Mouse (Mus musculus) myocyte (in vitro differentiated cells): ENCODE results near the gene Tmod3. TPM values are rescaled to one million over a fixed set of nuclear protein-coding genes. Genes with fewer than 3 reads are reported as not detected.
A peak's percentile ranks its signal among the peaks of the same experiment; 100 is the strongest.

ENCODE experiments used
- H3K27me3 ChIP-seq: one replicate; pipeline ENCODE4 v1.6.1; 2011; ENCODE audit not compliant: control insufficient read depth, insufficient read depth, insufficient read length
- H3K36me3 ChIP-seq: one replicate; pipeline ENCODE4 v1.6.1; 2011; ENCODE audit not compliant: control insufficient read depth, insufficient read depth
- H3K4me2 ChIP-seq: one replicate; pipeline ENCODE4 v1.6.1; 2011; ENCODE audit warnings: low read depth, control low read depth
- H3K4me3 ChIP-seq: one replicate; pipeline ENCODE4 v1.5.1; 2011; ENCODE audit warnings: mild to moderate bottlenecking, control low read depth, moderate library complexity
- H3K79me2 ChIP-seq: one replicate; pipeline ENCODE4 v1.6.1; 2011; ENCODE audit not compliant: control insufficient read depth, insufficient read depth
- H3ac ChIP-seq: one replicate; pipeline ENCODE4 v1.6.1; 2011; ENCODE audit not compliant: control insufficient read depth, insufficient read length
- CEBPB ChIP-seq: IDR thresholded peaks from 2 replicates; pipeline ENCODE4 v1.6.1; 2011; ENCODE audit warnings: mild to moderate bottlenecking, moderate library complexity; ENCODE audit not compliant: poor library complexity, insufficient read depth, severe bottlenecking
- E2F4 ChIP-seq: IDR thresholded peaks from one replicate; pipeline ENCODE4 v1.6.1; 2011; ENCODE audit warnings: mild to moderate bottlenecking, control low read depth, moderate library complexity; ENCODE audit not compliant: insufficient read depth
- MAX ChIP-seq: IDR thresholded peaks from one replicate; pipeline ENCODE4 v1.6.1; 2011; ENCODE audit warnings: low read depth, mild to moderate bottlenecking, control low read depth
- MYOD1 ChIP-seq, 3 experiments: IDR thresholded peaks; one replicate each; pipeline ENCODE4 v1.6.1; 2011; ENCODE audit warnings: control low read depth in 2 of 3, low read depth in 2 of 3, mild to moderate bottlenecking in 2 of 3, moderate library complexity in 1 of 3; ENCODE audit not compliant: insufficient read length in 2 of 3, control insufficient read depth in 1 of 3
- MYOG ChIP-seq, 3 experiments: IDR thresholded peaks; one replicate each; pipeline ENCODE4 v1.6.1; 2011; ENCODE audit warnings: control low read depth in 2 of 3, low read depth in 2 of 3, mild to moderate bottlenecking in 2 of 3; ENCODE audit not compliant: insufficient read length in 2 of 3, control insufficient read depth in 1 of 3, insufficient read depth in 1 of 3
- POLR2A ChIP-seq: IDR thresholded peaks from one replicate; pipeline ENCODE4 v1.6.1; 2011; ENCODE audit warnings: low read depth, mild to moderate bottlenecking, control low read depth, moderate library complexity; ENCODE audit not compliant: insufficient read length
- POLR2AphosphoS2 ChIP-seq: IDR thresholded peaks from one replicate; pipeline ENCODE4 v1.6.1; 2011; ENCODE audit warnings: low read depth, control low read depth; ENCODE audit not compliant: insufficient read length
- REST ChIP-seq: IDR thresholded peaks from one replicate; pipeline ENCODE4 v1.6.1; 2011; ENCODE audit warnings: mild to moderate bottlenecking, control low read depth, moderate library complexity; ENCODE audit not compliant: insufficient read depth, insufficient read length
- SRF ChIP-seq: IDR thresholded peaks from one replicate; pipeline ENCODE4 v1.6.1; 2011; ENCODE audit warnings: low read depth; ENCODE audit not compliant: control insufficient read depth, insufficient read length
- TCF12 ChIP-seq: IDR thresholded peaks from one replicate; pipeline ENCODE4 v1.6.1; 2011; ENCODE audit warnings: mild to moderate bottlenecking, control low read depth; ENCODE audit not compliant: poor library complexity, insufficient read depth, severe bottlenecking
- TCF3 ChIP-seq: IDR thresholded peaks from one replicate; pipeline ENCODE4 v1.6.1; 2011; ENCODE audit warnings: low read depth, control low read depth; ENCODE audit not compliant: insufficient read length
- USF1 ChIP-seq: IDR thresholded peaks from one replicate; pipeline ENCODE4 v1.6.1; 2011; ENCODE audit warnings: low read depth, mild to moderate bottlenecking, control low read depth, moderate library complexity
- polyA plus RNA-seq: library from polyadenylated mRNA; unstranded; fragments of >200 nt; fragmentation: generic; extraction: Trizol; gene quantifications from one replicate; pipeline ENCODE4 v1.2.1, GENCODE M21; 2012; ENCODE audit warnings: missing spikeins

Gene Tmod3
- polyA plus RNA-seq, 1 experiment: 12.9 TPM

GRCm38 (mm10) chr9:75560353-75560752 is 896 bp upstream of the Tmod3 start:
- Histone ChIP-seq H3ac (no peak overlapping the region), H3K4me3 (no peak overlapping the region), H3K27me3 (no peaks in the 10 kb centered on the region), H3K4me2 (no peak overlapping the region), H3K36me3 (no peaks in the 10 kb centered on the region), H3K79me2 (peaks cover 21% of the 10 kb centered on the region)
- TF ChIP-seq SRF: no peak
- TF ChIP-seq TCF3: no peak
- no peak for TF ChIP-seq USF1
- TF ChIP-seq REST: no peak
- no peak for TF ChIP-seq MAX
- TF ChIP-seq TCF12: no peak
- no peak for TF ChIP-seq E2F4
- TF ChIP-seq MYOD1 (IDR thresholded peaks at IDR 0.05; ENCODE audit: control insufficient read depth in 1 of 3, insufficient read length in 2 of 3, low read depth in 2 of 3): no peak
- no peak for TF ChIP-seq POLR2A
- TF ChIP-seq CEBPB: no peak
- TF ChIP-seq POLR2AphosphoS2: no peak
- TF ChIP-seq MYOG (IDR thresholded peaks at IDR 0.05; ENCODE audit: control insufficient read depth in 1 of 3, insufficient read depth in 1 of 3, insufficient read length in 2 of 3, low read depth in 2 of 3): no peak

GRCm38 (mm10) chr9:75558812-75559511 is 495 bp downstream of the Tmod3 start:
- peak overlapping the region; percentile 68 for H3K4me2 ChIP-seq
- no peaks in the 10 kb centered on the region for H3K27me3 ChIP-seq
- TF ChIP-seq POLR2A (no peak), MAX (no peak), MYOG (IDR thresholded peaks at IDR 0.05; ENCODE audit: control insufficient read depth in 1 of 3, insufficient read depth in 1 of 3, insufficient read length in 2 of 3, low read depth in 2 of 3) (peak in 1 of 3 experiments; percentile 63), USF1 (no peak)
- peak overlapping the region; percentile 61 for H3K4me3 ChIP-seq
- peak overlapping the region; percentile 54 for H3ac ChIP-seq
- peaks cover 34% of the 10 kb centered on the region for H3K79me2 ChIP-seq
- H3K36me3 ChIP-seq: no peaks in the 10 kb centered on the region

GRCm38 (mm10) chr9:75558360-75558759 is 1.1 kb downstream of the Tmod3 start:
- peak overlapping the region; percentile 54 for H3ac ChIP-seq
- H3K36me3 ChIP-seq: no peaks in the 10 kb centered on the region
- peak overlapping the region; percentile 61 for H3K4me3 ChIP-seq
- TF ChIP-seq MAX: no peak
- no peak for TF ChIP-seq CEBPB
- TF ChIP-seq MYOD1 (IDR thresholded peaks at IDR 0.05; ENCODE audit: control insufficient read depth in 1 of 3, insufficient read length in 2 of 3, low read depth in 2 of 3): no peak
- TF ChIP-seq E2F4: no peak
- no peak for TF ChIP-seq TCF3
- no peak for TF ChIP-seq REST
- TF ChIP-seq POLR2AphosphoS2: no peak
- no peak for TF ChIP-seq USF1
- TF ChIP-seq MYOG (IDR thresholded peaks at IDR 0.05; ENCODE audit: control insufficient read depth in 1 of 3, insufficient read depth in 1 of 3, insufficient read length in 2 of 3, low read depth in 2 of 3): no peak
- TF ChIP-seq TCF12: no peak
- no peak for TF ChIP-seq POLR2A
- no peak for TF ChIP-seq SRF
- H3K27me3 ChIP-seq: no peaks in the 10 kb centered on the region
- peaks cover 40% of the 10 kb centered on the region for H3K79me2 ChIP-seq
- H3K4me2 ChIP-seq: peak overlapping the region; percentile 68

GRCm38 (mm10) chr9:75553719-75554118 is 5.7 kb downstream of the Tmod3 start:
- no peak overlapping the region for H3ac ChIP-seq
- TF ChIP-seq POLR2A: no peak
- no peak for TF ChIP-seq REST
- no peak for TF ChIP-seq E2F4
- TF ChIP-seq MYOD1 (IDR thresholded peaks at IDR 0.05; ENCODE audit: control insufficient read depth in 1 of 3, insufficient read length in 2 of 3, low read depth in 2 of 3): no peak
- TF ChIP-seq POLR2AphosphoS2: no peak
- no peak for TF ChIP-seq MAX
- H3K79me2 ChIP-seq: peaks cover 84% of the 10 kb centered on the region
- H3K4me3 ChIP-seq: no peak overlapping the region
- H3K4me2 ChIP-seq: no peak overlapping the region
- H3K36me3 ChIP-seq: no peaks in the 10 kb centered on the region
- no peaks in the 10 kb centered on the region for H3K27me3 ChIP-seq

GRCm38 (mm10) chr9:75551342-75551741 is 8.1 kb downstream of the Tmod3 start:
- Histone ChIP-seq H3K4me2 (no peak overlapping the region), H3K79me2 (peaks cover 89% of the 10 kb centered on the region), H3K36me3 (no peaks in the 10 kb centered on the region), H3ac (no peak overlapping the region), H3K27me3 (no peaks in the 10 kb centered on the region), H3K4me3 (no peak overlapping the region)
- TF ChIP-seq MAX (no peak), TCF12 (no peak), CEBPB (no peak), POLR2A (no peak), E2F4 (no peak), TCF3 (no peak), MYOD1 (IDR thresholded peaks at IDR 0.05; ENCODE audit: control insufficient read depth in 1 of 3, insufficient read length in 2 of 3, low read depth in 2 of 3) (no peak), SRF (no peak), POLR2AphosphoS2 (no peak), USF1 (no peak), MYOG (IDR thresholded peaks at IDR 0.05; ENCODE audit: control insufficient read depth in 1 of 3, insufficient read depth in 1 of 3, insufficient read length in 2 of 3, low read depth in 2 of 3) (no peak), REST (no peak)
